Mouse (Mus musculus) heart, embryonic 11.5 days (tissue): ENCODE measurements at regions not wholly inside any gene's neighbourhood (a gene's known extent, or its start where the extent isn't known, plus 50 kb on each side); places are given as distances from the start of the nearest gene placed in this dataset.

ENCODE experiments used
- ATAC-seq: fragments of 200-750 bp; cut with Nextera tagmentation; replicated peaks from 2 replicates; pipeline ENCODE4 v1.8.0; 2017; ENCODE audit warnings: moderate library complexity; ENCODE audit not compliant: insufficient number of reproducible peaks, low FRiP score, low TSS enrichment
- H3K27ac ChIP-seq: fragments of 300-500 bp; sonication (generic); 2 replicates; pipeline ENCODE4 v1.5.1; 2014; ENCODE audit warnings: mild to moderate bottlenecking, low read depth, low read length
- H3K27me3 ChIP-seq: fragments of 300-500 bp; sonication (generic); 2 replicates; pipeline ENCODE4 v1.6.1; 2014; ENCODE audit warnings: mild to moderate bottlenecking, low read length, mixed read lengths; ENCODE audit not compliant: control insufficient read depth, insufficient read depth
- H3K36me3 ChIP-seq: fragments of 300-500 bp; sonication (generic); 2 replicates; pipeline ENCODE4 v1.6.1; 2014; ENCODE audit warnings: mild to moderate bottlenecking, low read length, moderate library complexity, mixed read lengths; ENCODE audit not compliant: control insufficient read depth, insufficient read depth
- H3K4me1 ChIP-seq: fragments of 300-500 bp; sonication (generic); 2 replicates; pipeline ENCODE4 v1.6.1; 2014; ENCODE audit warnings: low read length; ENCODE audit not compliant: control insufficient read depth, insufficient read depth
- H3K4me2 ChIP-seq: fragments of 300-500 bp; sonication (generic); 2 replicates; pipeline ENCODE4 v1.6.1; 2014; ENCODE audit warnings: mild to moderate bottlenecking, moderate library complexity
- H3K4me3 ChIP-seq: fragments of 300-500 bp; sonication (generic); 2 replicates; pipeline ENCODE4 v1.5.1; 2014; ENCODE audit warnings: low read depth, low read length
- H3K9ac ChIP-seq: fragments of 300-500 bp; sonication (generic); 2 replicates; pipeline ENCODE4 v1.6.1; 2014; ENCODE audit warnings: mild to moderate bottlenecking, low read depth, low read length, moderate library complexity
- H3K9me3 ChIP-seq: fragments of 300-500 bp; sonication (generic); replicated peaks from 2 replicates; pipeline ENCODE4 v1.6.1; 2016; ENCODE audit warnings: low read length; ENCODE audit not compliant: control insufficient read depth
- WGBS: fragments of 180-500 bp; shearing (Covaris S2); extraction: QIAGEN DNeasy Blood & Tissue Kit; methylation state at CpG from one replicate; pipeline ENCODE4 v1.1.7; 2014; ENCODE audit not compliant: insufficient replicate concordance; 5-methylcytosine and 5-hydroxymethylcytosine counted together

- ATAC-seq = no peak
- no peak overlapping the region for H3K9ac ChIP-seq
- no peaks in the 10 kb centered on the region for H3K4me1 ChIP-seq
- no peaks in the 10 kb centered on the region for H3K27me3 ChIP-seq
- H3K9me3 ChIP-seq = no peaks in the 10 kb centered on the region
- H3K36me3 ChIP-seq = no peaks in the 10 kb centered on the region
- H3K27ac ChIP-seq = no peak overlapping the region
- WGBS = 74% methylated on average over 4 of the region's 4 CpGs
- H3K4me2 ChIP-seq = no peak overlapping the region
- no peak overlapping the region for H3K4me3 ChIP-seq
These were observed 110.6 kb downstream of the Tmx1 start for GRCm38 (mm10) chr12:70563446-70563845.

GRCm38 (mm10) chr12:70575665-70576064 lies 122.8 kb downstream of the Tmx1 start:
- Histone ChIP-seq H3K36me3 (no peaks in the 10 kb centered on the region), H3K27me3 (no peaks in the 10 kb centered on the region), H3K4me3 (no peak overlapping the region), H3K4me1 (no peaks in the 10 kb centered on the region), H3K27ac (no peak overlapping the region), H3K9me3 (no peaks in the 10 kb centered on the region), H3K4me2 (no peak overlapping the region), H3K9ac (no peak overlapping the region)
- ATAC-seq = no peak
- 66% methylated on average over 7 of the region's 7 CpGs for WGBS

GRCm38 (mm10) chr12:70577769-70578168 lies 124.9 kb downstream of the Tmx1 start:
- Histone ChIP-seq H3K27me3 (no peaks in the 10 kb centered on the region), H3K4me2 (no peak overlapping the region), H3K4me1 (no peaks in the 10 kb centered on the region), H3K9me3 (peaks cover 1% of the 10 kb centered on the region; the same call in 1 of the 2 replicates), H3K4me3 (no peak overlapping the region), H3K9ac (no peak overlapping the region), H3K27ac (no peak overlapping the region), H3K36me3 (no peaks in the 10 kb centered on the region)
- no peak for ATAC-seq
- 58% methylated on average over 4 of the region's 4 CpGs for WGBS

GRCm38 (mm10) chr12:70579328-70579905 lies 126.5 kb downstream of the Tmx1 start:
- 77% methylated on average over 8 of the region's 8 CpGs for WGBS
- H3K27me3 ChIP-seq = no peaks in the 10 kb centered on the region
- H3K9ac ChIP-seq = no peak overlapping the region
- no peaks in the 10 kb centered on the region for H3K36me3 ChIP-seq
- H3K27ac ChIP-seq = no peak overlapping the region
- no peak overlapping the region for H3K4me2 ChIP-seq
- no peaks in the 10 kb centered on the region for H3K4me1 ChIP-seq
- ATAC-seq = no peak
- peaks cover 3% of the 10 kb centered on the region; the same call in 1 of the 2 replicates for H3K9me3 ChIP-seq
- H3K4me3 ChIP-seq = no peak overlapping the region

- H3K9me3 ChIP-seq = peaks cover 3% of the 10 kb centered on the region; the same call in 1 of the 2 replicates
- 52% methylated on average over 2 of the region's 2 CpGs for WGBS
- no peak overlapping the region for H3K27ac ChIP-seq
- no peaks in the 10 kb centered on the region for H3K4me1 ChIP-seq
- H3K9ac ChIP-seq = no peak overlapping the region
- H3K27me3 ChIP-seq = no peaks in the 10 kb centered on the region
- no peak overlapping the region for H3K4me3 ChIP-seq
- no peak overlapping the region for H3K4me2 ChIP-seq
- ATAC-seq = no peak
- H3K36me3 ChIP-seq = no peaks in the 10 kb centered on the region
These were observed 133.3 kb downstream of the Tmx1 start for GRCm38 (mm10) chr12:70586181-70586580.

GRCm38 (mm10) chr12:70588234-70588633 lies 135.3 kb downstream of the Tmx1 start:
- Histone ChIP-seq H3K4me1 (no peaks in the 10 kb centered on the region), H3K36me3 (no peaks in the 10 kb centered on the region), H3K4me2 (no peak overlapping the region), H3K4me3 (no peak overlapping the region), H3K27me3 (no peaks in the 10 kb centered on the region), H3K9ac (no peak overlapping the region), H3K9me3 (no peaks in the 10 kb centered on the region), H3K27ac (no peak overlapping the region)
- ATAC-seq = no peak
- WGBS = 44% methylated on average over 3 of the region's 3 CpGs

- Histone ChIP-seq H3K4me1 (no peaks in the 10 kb centered on the region), H3K27ac (no peak overlapping the region)
- no peak for ATAC-seq
These were observed 136.4 kb downstream of the Tmx1 start for GRCm38 (mm10) chr12:70589315-70589742.

GRCm38 (mm10) chr12:70590456-70591050 lies 137.7 kb downstream of the Tmx1 start:
- Histone ChIP-seq H3K27me3 (no peaks in the 10 kb centered on the region), H3K4me3 (no peak overlapping the region), H3K9me3 (no peaks in the 10 kb centered on the region), H3K4me1 (no peaks in the 10 kb centered on the region), H3K36me3 (no peaks in the 10 kb centered on the region), H3K27ac (no peak overlapping the region), H3K4me2 (no peak overlapping the region), H3K9ac (no peak overlapping the region)
- WGBS = 77% methylated on average over 12 of the region's 12 CpGs
- ATAC-seq = no peak

More at GRCm38 (mm10) chr12:70589315-70589742, 136.4 kb downstream of the Tmx1 start:
- Histone ChIP-seq H3K4me2 (no peak overlapping the region), H3K4me3 (no peak overlapping the region), H3K27me3 (no peaks in the 10 kb centered on the region), H3K36me3 (no peaks in the 10 kb centered on the region), H3K9me3 (no peaks in the 10 kb centered on the region), H3K9ac (no peak overlapping the region)
- WGBS = 82% methylated on average over 2 of the region's 2 CpGs

GRCm38 (mm10) chr12:70592821-70593220 lies 139.9 kb downstream of the Tmx1 start:
- Histone ChIP-seq H3K9ac (no peak overlapping the region), H3K36me3 (no peaks in the 10 kb centered on the region), H3K4me3 (no peak overlapping the region), H3K27me3 (no peaks in the 10 kb centered on the region), H3K27ac (no peak overlapping the region), H3K4me1 (no peaks in the 10 kb centered on the region), H3K9me3 (no peaks in the 10 kb centered on the region), H3K4me2 (no peak overlapping the region)
- 83% methylated on average over 4 of the region's 4 CpGs for WGBS
- no peak for ATAC-seq
